In genomic region chr4:142063057-142063534, GRCm38 (mm10) we compare ENCODE assay signal across 17 mouse cellular contexts. TPM values are rescaled to one million over a fixed set of nuclear protein-coding genes. Genes with fewer than 3 reads are reported as not detected.
DNase-seq lines count a peak whose midpoint lies in the region; ATAC-seq and TF ChIP-seq lines count a peak whose summit lies in the region.
"Had no signal": no experiment of that assay in that cellular context is flagged by ENCODE, and none has a peak within 500 bp of the region (broad histone marks: within the 10 kb centered on the region; RNA-seq: fewer than 3 reads in every experiment).

No protein-coding gene starts in this region.

- ATAC-seq in liver, embryonic 11.5 days (replicated peaks; ENCODE audit: low FRiP score), result 0 out of 2 replicates have a peak, but pooled peaks have one; percentile 29
- no peak for ATAC-seq in midbrain, embryonic 16.5 days
- ATAC-seq in megakaryocyte-erythroid progenitor cell, adult 5-6 weeks (replicated peaks; ENCODE audit: low FRiP score, low TSS enrichment, poor library complexity, severe bottlenecking), result no peak

- no peak for TF ChIP-seq POLR2A in liver, adult 2 months (IDR thresholded peaks at IDR 0.05; ENCODE audit: extremely low read depth, insufficient read depth, low read length)

- H3K4me2 ChIP-seq in liver, embryonic 11.5 days, result no peak overlapping the region
- no peak overlapping the region for H3K4me2 ChIP-seq in midbrain, embryonic 16.5 days (ENCODE audit: low read length)
- H3K4me2 ChIP-seq: embryonic facial prominence, embryonic 15.5 days; hindbrain, embryonic 12.5 days; neural tube, embryonic 13.5 days had no signal

- no peak overlapping the region for H3K27ac ChIP-seq in liver, adult 2 months (replicated peaks; ENCODE audit: insufficient read depth, low read depth, low read length)
- H3K27ac ChIP-seq in liver, embryonic 11.5 days (ENCODE audit: low read depth, low read length), result no peak overlapping the region
- no peak overlapping the region for H3K27ac ChIP-seq in midbrain, embryonic 16.5 days (ENCODE audit: low read length)
- H3K27ac ChIP-seq: embryonic facial prominence, embryonic 15.5 days; hindbrain, embryonic 12.5 days; neural tube, embryonic 13.5 days had no signal

- H3K9me3 ChIP-seq in liver, embryonic 11.5 days (ENCODE audit: control insufficient read depth, low read length), result no peaks in the 10 kb centered on the region
- H3K9me3 ChIP-seq in midbrain, embryonic 16.5 days (replicated peaks; ENCODE audit: control insufficient read depth, low read length, poor library complexity, severe bottlenecking), result no peaks in the 10 kb centered on the region
- H3K9me3 ChIP-seq: embryonic facial prominence, embryonic 15.5 days; hindbrain, embryonic 12.5 days; neural tube, embryonic 13.5 days had no signal

- H3K36me3 ChIP-seq in liver, adult 2 months (ENCODE audit: control insufficient read depth, insufficient read depth, low read length), result no peaks in the 10 kb centered on the region
- no peaks in the 10 kb centered on the region for H3K36me3 ChIP-seq in liver, embryonic 11.5 days (ENCODE audit: control insufficient read depth, insufficient read depth, low read length)
- H3K36me3 ChIP-seq in midbrain, embryonic 16.5 days (ENCODE audit: control insufficient read depth, insufficient read depth, low read length), result no peaks in the 10 kb centered on the region
- H3K36me3 ChIP-seq: embryonic facial prominence, embryonic 15.5 days; G1E; hindbrain, embryonic 12.5 days; neural tube, embryonic 13.5 days had no signal

- TF ChIP-seq CTCF in liver, adult 2 months (IDR thresholded peaks at IDR 0.05; ENCODE audit: low read depth, low read length), result no peak

- no peak overlapping the region for H3K4me3 ChIP-seq in liver, adult 2 months (ENCODE audit: insufficient read depth, low read depth, low read length)
- no peak overlapping the region for H3K4me3 ChIP-seq in liver, embryonic 11.5 days (ENCODE audit: low read depth, low read length)
- no peak overlapping the region for H3K4me3 ChIP-seq in midbrain, embryonic 16.5 days (ENCODE audit: low read depth, low read length)
- H3K4me3 ChIP-seq: embryonic facial prominence, embryonic 15.5 days; hindbrain, embryonic 12.5 days; neural tube, embryonic 13.5 days had no signal

- no peaks in the 10 kb centered on the region for H3K27me3 ChIP-seq in liver, adult 2 months (ENCODE audit: control insufficient read depth, insufficient read depth, low read length)
- 0 out of 2 replicates have a peak, but pooled peaks cover 4% of the 10 kb centered on the region for H3K27me3 ChIP-seq in liver, embryonic 11.5 days (replicated peaks; ENCODE audit: control insufficient read depth, insufficient read depth, low read length)
- H3K27me3 ChIP-seq in midbrain, embryonic 16.5 days (ENCODE audit: control insufficient read depth, insufficient read depth, low read depth, low read length), result no peaks in the 10 kb centered on the region
- H3K27me3 ChIP-seq: embryonic facial prominence, embryonic 15.5 days; neural tube, embryonic 13.5 days had no signal

- H3K9ac ChIP-seq in liver, adult 2 months (ENCODE audit: low read depth, low read length), result no peak overlapping the region
- no peak overlapping the region for H3K9ac ChIP-seq in liver, embryonic 11.5 days (ENCODE audit: low read depth, low read length)
- H3K9ac ChIP-seq in midbrain, embryonic 16.5 days (ENCODE audit: low read depth, low read length), result no peak overlapping the region
- H3K9ac ChIP-seq: embryonic facial prominence, embryonic 15.5 days; hindbrain, embryonic 12.5 days; neural tube, embryonic 13.5 days had no signal

- peaks cover 12% of the 10 kb centered on the region for H3K4me1 ChIP-seq in liver, adult 2 months (ENCODE audit: control insufficient read depth, insufficient read depth, low read length)
- H3K4me1 ChIP-seq in liver, embryonic 11.5 days (replicated peaks; ENCODE audit: control insufficient read depth, insufficient read depth, low read length), result peaks cover 20% of the 10 kb centered on the region
- 0 out of 2 replicates have a peak, but pooled peaks cover 3% of the 10 kb centered on the region for H3K4me1 ChIP-seq in midbrain, embryonic 16.5 days (ENCODE audit: control insufficient read depth, insufficient read depth, low read length)

- H3K79me2 ChIP-seq in liver, adult 2 months (ENCODE audit: control insufficient read depth, insufficient read depth, low read length), result peaks cover 4% of the 10 kb centered on the region; the same call in 1 of the 2 replicates

- DNase-seq in liver, adult 2 months (ENCODE audit: extremely low read depth, low read depth, low spot score), result peak; percentile 83
- DNase-seq in liver, result no peak
- DNase-seq in liver, embryonic 11.5 days (ENCODE audit: low spot score), result no peak
- DNase-seq in lung, postnatal 36 days, result peak; percentile 76
- peak; percentile 63 for DNase-seq in yolk sac, embryonic 10.5 days (ENCODE audit: low spot score)
- DNase-seq: adrenal gland, adult 2 months; cerebellum, adult 11 months; heart, adult 18-20 months; kidney, adult 8-10 months; thymus, postnatal 4 days had no signal

- 40% methylated on average over 8 of the region's 8 CpGs for WGBS in liver, adult 2 months
- 81% methylated on average over 8 of the region's 8 CpGs for WGBS in liver, embryonic 11.5 days
- WGBS in midbrain, embryonic 16.5 days, result 89% methylated on average over 8 of the region's 8 CpGs

RNA-seq across cellular contexts. Expression of gene Tmem51, which starts 21.0 kb away (rescaled TPM):
- total RNA-seq in liver, adult 2 months (2014; rRNA removed), result 4.1 and 6.8 TPM in 2 replicates
- 4.0 and 13.3 TPM in 2 replicates for polyA plus RNA-seq in liver, adult 2 months (2012; rRNA removed)
- 16.7 and 17.7 TPM in 2 replicates for polyA plus RNA-seq in liver, embryonic 11.5 days (2014; fragmentation: Nextera tagmentation; extraction: Ambion mirVana)
- polyA plus RNA-seq in midbrain, embryonic 16.5 days (2015; fragmentation: Nextera tagmentation; extraction: Ambion mirVana), result 6.9 and 7.1 TPM in 2 replicates
- 0.42 TPM in 1 of 2 replicates, not detected in the other for total RNA-seq in megakaryocyte-erythroid progenitor cell, adult 5-6 weeks (2014; fragmentation: Nextera tagmentation)
- total RNA-seq in megakaryocyte-erythroid progenitor cell, adult 5-6 weeks (2017), result not detected in 2 replicates
- polyA plus RNA-seq: C2C12, G1E had no signal

RNA-seq across cellular contexts. Expression of gene Fhad1, which starts 48.2 kb away (rescaled TPM):
- total RNA-seq in liver, adult 2 months (2014; rRNA removed), result 0.40 and 2.4 TPM in 2 replicates
- 0.06 and 0.41 TPM in 2 replicates for polyA plus RNA-seq in liver, adult 2 months (2012; rRNA removed)
- 0.69 and 1.8 TPM in 2 replicates for polyA plus RNA-seq in liver, embryonic 11.5 days (2014; fragmentation: Nextera tagmentation; extraction: Ambion mirVana)
- 4.6 and 5.3 TPM in 2 replicates for polyA plus RNA-seq in midbrain, embryonic 16.5 days (2015; fragmentation: Nextera tagmentation; extraction: Ambion mirVana)
- total RNA-seq in megakaryocyte-erythroid progenitor cell, adult 5-6 weeks (2014; fragmentation: Nextera tagmentation), result not detected in 2 replicates
- not detected in 2 replicates for total RNA-seq in megakaryocyte-erythroid progenitor cell, adult 5-6 weeks (2017)
- polyA plus RNA-seq: G1E had no signal

Comparison
In these comparisons a context has a peak if more than half of its experiments do, and no peak if none do; other contexts are left out.
1. DNase-seq: peak in liver, adult 2 months (single experiment), lung, postnatal 36 days (single experiment) and yolk sac, embryonic 10.5 days (single experiment); none in liver (single experiment) and liver, embryonic 11.5 days (single experiment).